ENCODE assay signal across 8 mouse cellular contexts in the genomic region with DNA sequence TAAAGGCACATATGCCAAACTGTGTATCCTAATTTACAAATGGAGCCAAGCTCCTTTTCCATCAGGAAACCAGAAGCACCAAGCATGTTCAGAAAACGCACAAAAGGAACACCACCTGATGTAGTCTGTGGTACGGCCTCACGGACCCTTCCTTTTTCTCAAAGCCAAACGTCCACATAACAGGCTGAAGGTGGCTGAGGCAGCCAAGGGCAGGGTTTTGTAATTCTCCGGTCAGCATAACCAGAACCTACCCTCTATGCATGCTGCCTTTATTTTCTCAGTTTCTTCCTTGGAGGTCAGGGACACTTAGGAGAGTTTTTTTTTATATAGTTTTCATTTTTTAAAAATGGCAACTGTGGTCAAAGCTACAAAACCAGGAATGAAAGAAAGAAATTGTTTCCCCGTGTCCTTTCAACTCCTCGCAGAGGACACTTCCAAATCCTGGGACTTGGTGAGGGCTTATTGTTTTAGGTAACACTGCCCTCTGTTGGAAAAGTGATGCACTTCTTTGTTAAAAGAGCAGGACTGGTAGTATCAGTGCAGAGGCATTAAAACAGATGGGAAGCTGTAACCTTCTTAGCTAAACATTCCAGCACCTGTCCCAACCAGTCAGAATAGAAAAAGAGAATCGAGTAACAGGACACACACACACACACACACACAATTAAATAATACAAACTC.
DNase-seq lines count a peak whose midpoint lies in the region; ATAC-seq lines count a peak whose summit lies in the region.

No protein-coding gene starts in this region.

- H3K9ac ChIP-seq in midbrain, embryonic 11.5 days (ENCODE audit: low read length): no peak overlapping the region
- no peak overlapping the region for H3K9ac ChIP-seq in embryonic facial prominence, embryonic 13.5 days
- no peak overlapping the region for H3K9ac ChIP-seq in limb, embryonic 13.5 days

- DNase-seq in midbrain, embryonic 11.5 days (ENCODE audit: low spot score, missing footprints): peak; percentile 92
- DNase-seq in midbrain, embryonic 10.5 days (ENCODE audit: low spot score): no peak
- peak; percentile 58 for DNase-seq in adrenal gland, adult 2 months
- DNase-seq in hindlimb bud, embryonic 11.5 days (ENCODE audit: extremely low spot score, low read depth, low spot score): peak; percentile 33
- peak; percentile 36 for DNase-seq in retina, postnatal 7 days (ENCODE audit: low read depth, low spot score)
- DNase-seq in spleen, postnatal 4 days (ENCODE audit: low spot score in 2 of 2): no peak

- H3K4me1 ChIP-seq in midbrain, embryonic 11.5 days (ENCODE audit: control insufficient read depth, insufficient read depth, low read length): no peaks in the 10 kb centered on the region
- H3K4me1 ChIP-seq in midbrain, embryonic 10.5 days: no peaks in the 10 kb centered on the region
- no peaks in the 10 kb centered on the region for H3K4me1 ChIP-seq in embryonic facial prominence, embryonic 13.5 days
- H3K4me1 ChIP-seq in limb, embryonic 13.5 days: no peaks in the 10 kb centered on the region

- no peaks in the 10 kb centered on the region for H3K9me3 ChIP-seq in midbrain, embryonic 11.5 days (ENCODE audit: control insufficient read depth, low read length)
- H3K9me3 ChIP-seq in midbrain, embryonic 10.5 days (replicated peaks): no peaks in the 10 kb centered on the region
- no peaks in the 10 kb centered on the region for H3K9me3 ChIP-seq in embryonic facial prominence, embryonic 13.5 days
- H3K9me3 ChIP-seq in limb, embryonic 13.5 days: no peaks in the 10 kb centered on the region

- no peak overlapping the region for H3K4me2 ChIP-seq in midbrain, embryonic 11.5 days
- H3K4me2 ChIP-seq in embryonic facial prominence, embryonic 13.5 days: no peak overlapping the region
- no peak overlapping the region for H3K4me2 ChIP-seq in limb, embryonic 13.5 days (replicated peaks)

- H3K36me3 ChIP-seq in midbrain, embryonic 11.5 days (ENCODE audit: control insufficient read depth, insufficient read depth, low read length): no peaks in the 10 kb centered on the region
- H3K36me3 ChIP-seq in midbrain, embryonic 10.5 days: no peaks in the 10 kb centered on the region
- no peaks in the 10 kb centered on the region for H3K36me3 ChIP-seq in embryonic facial prominence, embryonic 13.5 days
- H3K36me3 ChIP-seq in limb, embryonic 13.5 days: no peaks in the 10 kb centered on the region

- peak; percentile 86 for ATAC-seq in midbrain, embryonic 11.5 days (ENCODE audit: low FRiP score)
- ATAC-seq in embryonic facial prominence, embryonic 13.5 days (ENCODE audit: insufficient number of reproducible peaks, insufficient read depth, low FRiP score, low TSS enrichment, low read depth): peak; percentile 43; the same call in 1 of the 2 replicates
- peak; percentile 94 for ATAC-seq in limb, embryonic 13.5 days (ENCODE audit: low FRiP score, low read depth)

- 51% methylated on average over 8 of the region's 8 CpGs for WGBS in midbrain, embryonic 11.5 days
- WGBS in midbrain, embryonic 10.5 days: 53% methylated on average over 8 of the region's 8 CpGs
- WGBS in embryonic facial prominence, embryonic 13.5 days: 34% methylated on average over 8 of the region's 8 CpGs
- 45% methylated on average over 8 of the region's 8 CpGs for WGBS in limb, embryonic 13.5 days

- no peak overlapping the region for H3K4me3 ChIP-seq in midbrain, embryonic 11.5 days (ENCODE audit: low read depth, low read length)
- no peak overlapping the region for H3K4me3 ChIP-seq in midbrain, embryonic 10.5 days
- H3K4me3 ChIP-seq in embryonic facial prominence, embryonic 13.5 days: no peak overlapping the region
- H3K4me3 ChIP-seq in limb, embryonic 13.5 days: no peak overlapping the region

- H3K27ac ChIP-seq in midbrain, embryonic 11.5 days (ENCODE audit: low read depth, low read length): no peak overlapping the region
- H3K27ac ChIP-seq in midbrain, embryonic 10.5 days (replicated peaks): no peak overlapping the region
- H3K27ac ChIP-seq in embryonic facial prominence, embryonic 13.5 days: no peak overlapping the region
- no peak overlapping the region for H3K27ac ChIP-seq in limb, embryonic 13.5 days

- no peaks in the 10 kb centered on the region for H3K27me3 ChIP-seq in midbrain, embryonic 11.5 days (ENCODE audit: control insufficient read depth, insufficient read depth, low read length)
- no peaks in the 10 kb centered on the region for H3K27me3 ChIP-seq in midbrain, embryonic 10.5 days (ENCODE audit: low read depth, poor library complexity, severe bottlenecking)
- no peaks in the 10 kb centered on the region for H3K27me3 ChIP-seq in embryonic facial prominence, embryonic 13.5 days
- H3K27me3 ChIP-seq in limb, embryonic 13.5 days: no peaks in the 10 kb centered on the region

Comparison
In these comparisons a context has a peak if more than half of its experiments do, and no peak if none do; other contexts are left out.
1. DNase-seq: peak in midbrain, embryonic 11.5 days (single experiment), adrenal gland, adult 2 months (single experiment), hindlimb bud, embryonic 11.5 days (single experiment) and retina, postnatal 7 days (single experiment); none in midbrain, embryonic 10.5 days (single experiment) and spleen, postnatal 4 days (0 of 2).
2. ATAC-seq: peak in every context shown above with its lines; median percentile 94 in limb, embryonic 13.5 days; 86 in midbrain, embryonic 11.5 days; 43 in embryonic facial prominence, embryonic 13.5 days.